Mouse (Mus musculus) heart, adult 18-20 months (tissue): ENCODE data around the gene Sh3pxd2a. TPM values are rescaled to one million over a fixed set of nuclear protein-coding genes. Genes with fewer than 3 reads are reported as not detected.

Source experiments
- microRNA-seq, 2 experiments: library from miRNA; unstranded; fragments of <30 nt; microRNA quantifications; one replicate each; pipeline ENCODE4 v1.2.0; 2022
- total RNA-seq, 2 experiments: library from RNA; stranded (reverse); gene quantifications; 2 replicates each; pipeline ENCODE4 v1.2.3; 2021

Gene Sh3pxd2a
- total RNA-seq, 2 experiments from 2014 or later, result 45.5 to 48.7 TPM

Small RNA genes lying within 50 kb of the gene (microRNA-seq; reads per million reads assigned to microRNA genes)
- 0 reads per million in 2 experiments for gene Mir6995

Other genes with a start within 250 kb of the Sh3pxd2a start
- gene Stn1, start 73.1 kb upstream of the Sh3pxd2a start, total RNA-seq, result 10 to 100 TPM; 17.2 to 17.3 TPM
- 10 to 100 TPM; 72.8 to 83.3 TPM for gene Slk, start 115.3 kb upstream of the Sh3pxd2a start, total RNA-seq
- gene Col17a1, start 227.7 kb upstream of the Sh3pxd2a start, total RNA-seq, result under 1 TPM in 1 of 2 experiments, not detected in 1; 0.13 TPM